Mouse (Mus musculus): ENCODE results near the gene Slc39a3.

GRCm38 (mm10) chr10:81029031-81029430 lies 8.2 kb downstream of the Slc39a3 start:
- TF ChIP-seq CTCF (IDR thresholded peaks at IDR 0.05; ENCODE audit: borderline replicate concordance, insufficient read depth, low read depth, low read length) (no peak), POLR2A (IDR thresholded peaks at IDR 0.05; ENCODE audit: borderline replicate concordance, insufficient read depth, low read length) (no peak)
